Mouse (Mus musculus) spleen, adult 2 months (tissue): ENCODE measurements around the gene Tkt.

Experiments
- CTCF ChIP-seq: fragments of 200-500 bp; IDR thresholded peaks from 2 replicates; pipeline ENCODE4 v1.5.1; 2011; ENCODE audit warnings: mild to moderate bottlenecking, inconsistent platforms; ENCODE audit not compliant: insufficient read depth, insufficient read length, insufficient replicate concordance; ENCODE audit errors: extremely low read depth
- POLR2A ChIP-seq: fragments of 200-500 bp; IDR thresholded peaks from 2 replicates; pipeline ENCODE4 v1.6.1; 2011; ENCODE audit warnings: low read depth, low read length, inconsistent platforms

DNA sequence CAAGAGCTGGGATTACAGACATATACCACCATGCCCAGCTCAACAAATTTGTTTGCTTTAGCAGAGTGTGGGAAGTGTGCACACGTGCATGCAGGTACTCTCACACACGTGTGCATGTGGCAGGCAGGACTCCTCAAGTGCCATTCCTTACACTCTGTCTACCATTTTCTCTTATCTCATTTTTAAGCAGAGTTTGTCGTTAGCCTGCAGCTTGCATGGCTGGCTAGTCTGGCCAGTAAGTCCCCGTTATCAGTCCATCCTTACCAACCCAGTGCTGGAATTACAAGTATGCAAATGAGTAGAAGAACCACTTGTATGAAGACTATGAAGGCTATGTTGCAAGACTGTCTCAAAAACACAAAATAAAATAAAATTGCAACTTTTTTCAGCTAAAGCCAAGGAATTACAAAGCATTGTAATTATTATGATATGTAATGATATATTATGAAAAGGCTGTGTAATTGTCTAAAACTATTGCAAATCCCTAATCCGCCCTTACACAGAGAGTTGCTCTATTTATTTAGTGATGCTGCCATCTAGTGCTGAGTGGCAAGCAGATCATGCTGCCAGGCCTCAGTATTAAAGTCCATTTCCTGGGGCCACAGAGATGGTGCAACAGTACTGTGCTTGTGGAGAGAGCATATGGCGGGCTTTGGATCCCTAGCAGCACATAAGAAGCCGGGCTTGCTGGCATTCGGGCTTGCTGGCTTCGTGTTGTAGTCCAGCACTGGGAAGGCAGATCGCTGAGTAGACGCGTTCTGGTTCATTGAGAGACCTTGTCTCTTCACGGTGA lies 32.0 kb upstream of the Tkt start:
- no peak for TF ChIP-seq CTCF
- no peak for TF ChIP-seq POLR2A
